Mouse (Mus musculus): ENCODE measurements around the gene Hivep3.

Hivep3 gene

GRCm38 (mm10) chr4:120063353-120064124, 330.0 kb downstream of the Hivep3 start:
- no peak for DNase-seq

GRCm38 (mm10) chr4:120064696-120065095, 331.1 kb downstream of the Hivep3 start, which contains the start of gene AL607142.1:
Gene AL607142.1 (plus strand): TSS chr4:120064996.
- DNase-seq: no peak

- no peak for DNase-seq
Observed at GRCm38 (mm10) chr4:120066841-120067591, 333.4 kb downstream of the Hivep3 start.

GRCm38 (mm10) chr4:120067592-120068235, 334.1 kb downstream of the Hivep3 start:
- peak; percentile 35 for DNase-seq

- no peak for DNase-seq
Observed at GRCm38 (mm10) chr4:120068883-120069581, 335.4 kb downstream of the Hivep3 start.

- no peak for DNase-seq
Observed at GRCm38 (mm10) chr4:120069582-120069980, 336.0 kb downstream of the Hivep3 start.

GRCm38 (mm10) chr4:120071411-120071810, 337.8 kb downstream of the Hivep3 start:
- no peak for DNase-seq

GRCm38 (mm10) chr4:120071842-120072507, 338.4 kb downstream of the Hivep3 start:
- peak; percentile 27 for DNase-seq

- peak; percentile 34 for DNase-seq
Observed at GRCm38 (mm10) chr4:120074061-120074460, 340.5 kb downstream of the Hivep3 start.

- no peak for DNase-seq
Observed at GRCm38 (mm10) chr4:120077322-120077721, 343.7 kb downstream of the Hivep3 start.

GRCm38 (mm10) chr4:120082527-120082926, 348.9 kb downstream of the Hivep3 start:
- DNase-seq: no peak

- DNase-seq: no peak
Observed at GRCm38 (mm10) chr4:120083700-120084099, 350.1 kb downstream of the Hivep3 start.

- DNase-seq: peak; percentile 84
Observed at GRCm38 (mm10) chr4:120089536-120089935, 356.0 kb downstream of the Hivep3 start.

- DNase-seq: peak; percentile 53
Observed at GRCm38 (mm10) chr4:120091997-120092783, 358.6 kb downstream of the Hivep3 start.

- DNase-seq: no peak
Observed at GRCm38 (mm10) chr4:120096935-120097334, 363.4 kb downstream of the Hivep3 start.

GRCm38 (mm10) chr4:120101186-120101585, 367.6 kb downstream of the Hivep3 start:
- no peak for DNase-seq

GRCm38 (mm10) chr4:120104599-120104998, 371.0 kb downstream of the Hivep3 start:
- DNase-seq: peak; percentile 61

- peak; percentile 31 for DNase-seq
Observed at GRCm38 (mm10) chr4:120106362-120106761, 372.8 kb downstream of the Hivep3 start.

GRCm38 (mm10) chr4:120107787-120108186, 374.2 kb downstream of the Hivep3 start:
- peak; percentile 1 for DNase-seq

- DNase-seq: no peak
Observed at GRCm38 (mm10) chr4:120115516-120115915, 381.9 kb downstream of the Hivep3 start.

- no peak for DNase-seq
Observed at GRCm38 (mm10) chr4:120116312-120116711, 382.7 kb downstream of the Hivep3 start.

Data from cerebellum, adult 11-12 months (tissue).